Mouse (Mus musculus): ENCODE measurements at regions not wholly inside any gene's neighbourhood (a gene's known extent, or its start where the extent isn't known, plus 50 kb on each side); places are given as distances from the start of the nearest gene placed in this dataset.
A peak's percentile ranks its signal among the peaks of the same experiment; 100 is the strongest.

GRCm38 (mm10) chr10:66201115-66201514, 894.8 kb upstream of the Jmjd1c start:
- no peaks in the 10 kb centered on the region for H3K4me1 ChIP-seq
- ATAC-seq (ENCODE audit: low FRiP score), result no peak
- H3K9me3 ChIP-seq (replicated peaks), result no peaks in the 10 kb centered on the region
- H3K4me2 ChIP-seq (replicated peaks), result no peak overlapping the region
- H3K9ac ChIP-seq, result no peak overlapping the region
- H3K36me3 ChIP-seq, result no peaks in the 10 kb centered on the region
- 40% methylated on average over 4 of the region's 4 CpGs for WGBS
- H3K4me3 ChIP-seq, result no peak overlapping the region
- no peaks in the 10 kb centered on the region for H3K27me3 ChIP-seq
- no peak overlapping the region for H3K27ac ChIP-seq

GRCm38 (mm10) chr10:66228123-66228522, 867.8 kb upstream of the Jmjd1c start:
- H3K4me1 ChIP-seq, result no peaks in the 10 kb centered on the region
- no peaks in the 10 kb centered on the region for H3K9me3 ChIP-seq (replicated peaks)
- H3K27me3 ChIP-seq, result no peaks in the 10 kb centered on the region
- no peaks in the 10 kb centered on the region for H3K36me3 ChIP-seq
- no peak overlapping the region for H3K4me2 ChIP-seq (replicated peaks)
- no peak for ATAC-seq (ENCODE audit: low FRiP score)
- no peak overlapping the region for H3K27ac ChIP-seq
- no peak overlapping the region for H3K4me3 ChIP-seq
- no peak overlapping the region for H3K9ac ChIP-seq
- WGBS, result 59% methylated on average over 2 of the region's 2 CpGs

DNA sequence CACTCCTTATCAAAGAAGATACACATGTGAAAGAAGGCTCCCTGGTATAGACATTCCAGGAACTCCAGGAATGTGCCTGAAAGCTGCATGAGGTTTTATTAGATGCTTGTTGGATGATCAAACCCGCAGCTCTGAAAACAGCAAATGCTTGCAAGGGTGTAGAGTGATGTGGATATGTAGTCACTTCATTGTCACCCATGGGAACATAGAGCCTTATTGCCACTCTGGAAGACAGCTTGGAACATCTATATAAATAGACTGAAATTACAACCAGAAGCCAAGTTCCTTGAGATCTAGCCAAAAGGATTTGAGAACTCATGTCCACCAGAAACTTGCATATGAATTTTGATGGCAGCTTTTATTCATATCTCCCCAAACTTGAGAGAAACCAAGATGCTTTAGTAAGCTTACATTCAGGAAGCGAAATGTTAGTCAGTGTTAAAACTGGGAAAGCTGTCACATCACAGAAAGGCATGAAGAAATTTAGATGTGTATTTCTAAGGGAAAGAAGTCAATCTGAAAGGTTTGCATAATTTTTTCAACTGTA, 861.5 kb upstream of the Jmjd1c start:
- no peak for ATAC-seq (ENCODE audit: low FRiP score)
- Histone ChIP-seq H3K9me3 (replicated peaks) (no peaks in the 10 kb centered on the region), H3K27ac (no peak overlapping the region), H3K27me3 (no peaks in the 10 kb centered on the region), H3K4me2 (replicated peaks) (no peak overlapping the region), H3K9ac (no peak overlapping the region), H3K36me3 (no peaks in the 10 kb centered on the region), H3K4me3 (no peak overlapping the region), H3K4me1 (no peaks in the 10 kb centered on the region)
- 80% methylated on average over 2 of the region's 2 CpGs for WGBS

GRCm38 (mm10) chr10:66256377-66256776, 839.5 kb upstream of the Jmjd1c start:
- Histone ChIP-seq H3K27me3 (no peaks in the 10 kb centered on the region), H3K36me3 (no peaks in the 10 kb centered on the region), H3K9me3 (replicated peaks) (no peaks in the 10 kb centered on the region), H3K4me2 (replicated peaks) (no peak overlapping the region), H3K9ac (no peak overlapping the region), H3K4me3 (no peak overlapping the region), H3K27ac (peak overlapping the region; percentile 44; the same call in 1 of the 2 replicates), H3K4me1 (0 out of 2 replicates have a peak, but pooled peaks cover 3% of the 10 kb centered on the region)
- 56% methylated on average over 5 of the region's 5 CpGs for WGBS
- ATAC-seq (ENCODE audit: low FRiP score), result peak; percentile 80; the same call in 1 of the 2 replicates

- Histone ChIP-seq H3K9ac (no peak overlapping the region), H3K36me3 (no peaks in the 10 kb centered on the region), H3K4me2 (replicated peaks) (no peak overlapping the region), H3K27ac (no peak overlapping the region), H3K9me3 (replicated peaks) (no peaks in the 10 kb centered on the region), H3K4me1 (no peaks in the 10 kb centered on the region), H3K4me3 (no peak overlapping the region), H3K27me3 (no peaks in the 10 kb centered on the region)
- 46% methylated on average over 4 of the region's 4 CpGs for WGBS
- ATAC-seq (ENCODE audit: low FRiP score), result peak; percentile 38; the same call in 1 of the 2 replicates
Observed at GRCm38 (mm10) chr10:66270647-66271270, 825.2 kb upstream of the Jmjd1c start.

- no peak for ATAC-seq (ENCODE audit: low FRiP score)
Observed at GRCm38 (mm10) chr10:66295628-66296027, 800.3 kb upstream of the Jmjd1c start.

DNA sequence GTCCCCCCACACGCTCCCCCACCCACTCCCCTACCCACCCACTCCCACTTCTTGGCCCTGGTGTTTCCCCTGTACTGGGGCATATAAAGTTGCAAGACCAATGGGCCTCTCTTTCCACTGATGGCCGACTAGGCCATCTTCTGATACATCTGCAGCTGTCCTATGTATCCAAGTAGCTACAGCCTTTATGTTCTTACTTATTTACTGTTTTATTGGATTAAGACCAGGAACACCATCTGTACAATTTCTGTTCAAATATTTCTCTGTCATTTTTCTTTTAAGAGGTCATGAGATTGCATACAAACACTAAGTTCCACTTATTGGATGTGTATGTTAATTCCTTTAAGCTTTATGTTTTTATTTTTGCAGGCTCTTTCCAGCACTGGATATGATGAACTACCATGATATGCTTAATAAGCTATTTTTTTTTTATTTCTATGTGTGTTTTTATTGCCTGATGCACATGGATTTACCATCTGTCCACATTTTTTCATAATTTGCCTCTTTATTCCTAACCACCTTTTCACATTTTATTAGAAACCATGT, 792.6 kb upstream of the Jmjd1c start:
- no peak for ATAC-seq (ENCODE audit: low FRiP score)
- Histone ChIP-seq H3K9ac (no peak overlapping the region), H3K4me1 (no peaks in the 10 kb centered on the region), H3K36me3 (no peaks in the 10 kb centered on the region), H3K9me3 (replicated peaks) (no peaks in the 10 kb centered on the region), H3K4me2 (replicated peaks) (no peak overlapping the region), H3K27me3 (no peaks in the 10 kb centered on the region), H3K4me3 (no peak overlapping the region), H3K27ac (no peak overlapping the region)
- 79% methylated on average over 2 of the region's 2 CpGs for WGBS

More at GRCm38 (mm10) chr10:66295628-66296027, 800.3 kb upstream of the Jmjd1c start:
- no peaks in the 10 kb centered on the region for H3K9me3 ChIP-seq (replicated peaks)
- H3K27ac ChIP-seq, result no peak overlapping the region
- H3K4me1 ChIP-seq, result no peaks in the 10 kb centered on the region
- no peak overlapping the region for H3K4me2 ChIP-seq (replicated peaks)
- no peak overlapping the region for H3K9ac ChIP-seq
- H3K36me3 ChIP-seq, result no peaks in the 10 kb centered on the region
- no peaks in the 10 kb centered on the region for H3K27me3 ChIP-seq
- no peak overlapping the region for H3K4me3 ChIP-seq
- WGBS, result 55% methylated on average over 4 of the region's 4 CpGs

- Histone ChIP-seq H3K36me3 (no peaks in the 10 kb centered on the region), H3K9ac (no peak overlapping the region), H3K4me1 (no peaks in the 10 kb centered on the region), H3K4me2 (replicated peaks) (no peak overlapping the region), H3K27me3 (no peaks in the 10 kb centered on the region), H3K4me3 (no peak overlapping the region), H3K27ac (no peak overlapping the region), H3K9me3 (replicated peaks) (no peaks in the 10 kb centered on the region)
- no peak for ATAC-seq (ENCODE audit: low FRiP score)
Observed at GRCm38 (mm10) chr10:66304901-66305300, 791.0 kb upstream of the Jmjd1c start.

- WGBS, result 43% methylated on average over 3 of the region's 3 CpGs
- no peak overlapping the region for H3K4me3 ChIP-seq
- no peaks in the 10 kb centered on the region for H3K27me3 ChIP-seq
- no peaks in the 10 kb centered on the region for H3K9me3 ChIP-seq (replicated peaks)
- ATAC-seq (ENCODE audit: low FRiP score), result no peak
- H3K4me1 ChIP-seq, result no peaks in the 10 kb centered on the region
- H3K27ac ChIP-seq, result no peak overlapping the region
- H3K9ac ChIP-seq, result no peak overlapping the region
- no peaks in the 10 kb centered on the region for H3K36me3 ChIP-seq
- H3K4me2 ChIP-seq (replicated peaks), result no peak overlapping the region
Observed at GRCm38 (mm10) chr10:66331166-66331565, 764.8 kb upstream of the Jmjd1c start.

- Histone ChIP-seq H3K4me1 (no peaks in the 10 kb centered on the region), H3K4me2 (replicated peaks) (no peak overlapping the region), H3K4me3 (no peak overlapping the region), H3K9ac (no peak overlapping the region), H3K36me3 (no peaks in the 10 kb centered on the region), H3K9me3 (replicated peaks) (no peaks in the 10 kb centered on the region), H3K27ac (no peak overlapping the region), H3K27me3 (no peaks in the 10 kb centered on the region)
- ATAC-seq (ENCODE audit: low FRiP score), result no peak
- 85% methylated on average over 1 of the region's 1 CpGs for WGBS
Observed at GRCm38 (mm10) chr10:66337994-66338393, 757.9 kb upstream of the Jmjd1c start.

DNA sequence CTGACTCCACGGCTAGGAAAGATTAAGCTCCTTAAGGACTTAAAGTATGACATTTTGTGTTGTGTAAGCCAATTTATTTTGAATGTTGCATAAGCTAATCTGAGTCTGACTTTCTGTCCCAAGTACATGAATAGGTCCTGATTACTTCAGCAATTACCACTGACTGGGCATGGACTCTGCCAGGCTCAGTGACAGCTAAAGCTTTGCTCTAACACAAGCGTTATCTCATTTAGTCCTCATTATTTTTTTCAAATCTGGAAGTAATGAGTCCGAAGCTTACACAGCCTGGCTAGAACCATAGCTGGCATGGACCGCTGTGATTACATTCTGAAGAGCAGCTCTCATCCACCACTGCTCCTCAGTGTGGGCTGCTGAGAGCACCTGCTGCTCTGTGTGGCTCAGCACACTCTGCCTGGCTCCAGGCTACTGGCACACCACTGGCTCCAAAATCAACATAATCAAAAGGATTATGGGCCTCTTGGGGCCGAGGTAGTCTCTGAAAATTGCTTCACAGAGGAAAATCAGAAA, 753.0 kb upstream of the Jmjd1c start:
- H3K4me2 ChIP-seq (replicated peaks), result no peak overlapping the region
- no peaks in the 10 kb centered on the region for H3K9me3 ChIP-seq (replicated peaks)
- H3K36me3 ChIP-seq, result no peaks in the 10 kb centered on the region
- 69% methylated on average over 5 of the region's 5 CpGs for WGBS
- no peaks in the 10 kb centered on the region for H3K4me1 ChIP-seq
- H3K4me3 ChIP-seq, result no peak overlapping the region
- no peaks in the 10 kb centered on the region for H3K27me3 ChIP-seq
- no peak for ATAC-seq (ENCODE audit: low FRiP score)
- H3K27ac ChIP-seq, result no peak overlapping the region
- no peak overlapping the region for H3K9ac ChIP-seq

GRCm38 (mm10) chr10:66348398-66348797, 747.5 kb upstream of the Jmjd1c start:
- Histone ChIP-seq H3K27me3 (no peaks in the 10 kb centered on the region), H3K27ac (no peak overlapping the region), H3K4me3 (no peak overlapping the region), H3K4me2 (replicated peaks) (no peak overlapping the region), H3K36me3 (no peaks in the 10 kb centered on the region), H3K9ac (no peak overlapping the region), H3K4me1 (no peaks in the 10 kb centered on the region), H3K9me3 (replicated peaks) (no peaks in the 10 kb centered on the region)
- whole genome bisulfite sequencing, result 66% methylated on average over 3 of the region's 3 CpGs
- ATAC-seq (ENCODE audit: low FRiP score), result no peak

DNA sequence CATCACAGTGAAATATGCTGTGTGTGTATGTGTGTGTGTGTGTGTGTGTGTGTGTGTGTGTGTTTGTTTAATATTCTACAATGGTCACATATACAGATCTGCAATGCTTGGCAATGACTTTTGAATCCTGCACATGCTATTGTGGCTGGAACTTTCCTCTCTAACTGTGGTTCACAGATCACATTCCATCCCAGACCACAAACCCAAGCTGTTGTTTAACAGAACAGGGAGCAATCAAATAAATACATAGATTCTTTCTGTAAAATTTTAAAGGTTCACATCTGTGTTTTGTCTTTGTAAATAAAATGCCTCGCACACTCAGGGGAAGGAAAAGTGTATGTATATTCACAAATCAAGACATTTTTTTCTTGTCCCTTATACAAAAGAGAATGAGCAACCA, 744.9 kb upstream of the Jmjd1c start:
- Histone ChIP-seq H3K36me3 (no peaks in the 10 kb centered on the region), H3K4me3 (no peak overlapping the region), H3K27me3 (no peaks in the 10 kb centered on the region), H3K9ac (no peak overlapping the region), H3K4me2 (replicated peaks) (no peak overlapping the region), H3K27ac (no peak overlapping the region), H3K9me3 (replicated peaks) (no peaks in the 10 kb centered on the region), H3K4me1 (no peaks in the 10 kb centered on the region)
- 79% methylated on average over 1 of the region's 1 CpGs for WGBS
- no peak for ATAC-seq (ENCODE audit: low FRiP score)

Measured in hindbrain, embryonic 12.5 days (tissue).